Mouse (Mus musculus): ENCODE results near the gene Ier5l. TPM values are rescaled to one million over a fixed set of nuclear protein-coding genes. Genes with fewer than 3 reads are reported as not detected.
A peak's percentile ranks its signal among the peaks of the same experiment; 100 is the strongest.

Gene Ier5l
- polyA plus RNA-seq, 1 experiment from 2014 or later = 5.5 TPM

DNA sequence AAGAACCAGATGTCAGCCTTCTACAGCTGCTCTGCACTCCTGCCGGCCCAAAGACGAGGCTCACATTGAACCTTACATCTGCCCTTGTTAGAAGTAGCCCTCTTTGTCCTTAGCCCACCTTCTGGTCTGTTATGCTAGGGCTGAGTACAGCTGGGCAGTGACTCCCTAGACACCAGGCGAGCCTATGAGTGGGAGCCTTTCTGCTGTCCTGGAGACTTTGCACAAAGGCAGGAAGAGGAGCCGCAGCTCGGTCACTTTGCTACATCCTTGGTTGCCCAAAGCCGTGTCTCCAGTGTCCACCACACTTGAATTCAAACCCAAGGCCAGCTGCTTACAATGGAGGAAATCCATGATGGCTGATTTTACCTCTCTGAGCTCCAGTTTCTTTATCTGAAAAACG, 25.6 kb downstream of the Ier5l start:
- Histone ChIP-seq H3K9me3 (ENCODE audit: control insufficient read depth, low read length) (peaks cover 6% of the 10 kb centered on the region; the same call in 1 of the 2 replicates), H3K27me3 (ENCODE audit: control insufficient read depth, insufficient read depth, low read length) (no peaks in the 10 kb centered on the region), H3K4me3 (ENCODE audit: low read length) (no peak overlapping the region), H3K4me2 (replicated peaks; ENCODE audit: low read depth, low read length) (no peak overlapping the region), H3K36me3 (ENCODE audit: control insufficient read depth, insufficient read depth, low read length) (peaks cover 53% of the 10 kb centered on the region), H3K9ac (ENCODE audit: low read depth, low read length) (no peak overlapping the region), H3K4me1 (ENCODE audit: control insufficient read depth, insufficient read depth, low read length) (peaks cover 26% of the 10 kb centered on the region), H3K27ac (ENCODE audit: low read depth, low read length) (no peak overlapping the region)
- WGBS = 85% methylated on average over 7 of the region's 7 CpGs
- no peak for ATAC-seq (ENCODE audit: low FRiP score, low TSS enrichment)

DNA sequence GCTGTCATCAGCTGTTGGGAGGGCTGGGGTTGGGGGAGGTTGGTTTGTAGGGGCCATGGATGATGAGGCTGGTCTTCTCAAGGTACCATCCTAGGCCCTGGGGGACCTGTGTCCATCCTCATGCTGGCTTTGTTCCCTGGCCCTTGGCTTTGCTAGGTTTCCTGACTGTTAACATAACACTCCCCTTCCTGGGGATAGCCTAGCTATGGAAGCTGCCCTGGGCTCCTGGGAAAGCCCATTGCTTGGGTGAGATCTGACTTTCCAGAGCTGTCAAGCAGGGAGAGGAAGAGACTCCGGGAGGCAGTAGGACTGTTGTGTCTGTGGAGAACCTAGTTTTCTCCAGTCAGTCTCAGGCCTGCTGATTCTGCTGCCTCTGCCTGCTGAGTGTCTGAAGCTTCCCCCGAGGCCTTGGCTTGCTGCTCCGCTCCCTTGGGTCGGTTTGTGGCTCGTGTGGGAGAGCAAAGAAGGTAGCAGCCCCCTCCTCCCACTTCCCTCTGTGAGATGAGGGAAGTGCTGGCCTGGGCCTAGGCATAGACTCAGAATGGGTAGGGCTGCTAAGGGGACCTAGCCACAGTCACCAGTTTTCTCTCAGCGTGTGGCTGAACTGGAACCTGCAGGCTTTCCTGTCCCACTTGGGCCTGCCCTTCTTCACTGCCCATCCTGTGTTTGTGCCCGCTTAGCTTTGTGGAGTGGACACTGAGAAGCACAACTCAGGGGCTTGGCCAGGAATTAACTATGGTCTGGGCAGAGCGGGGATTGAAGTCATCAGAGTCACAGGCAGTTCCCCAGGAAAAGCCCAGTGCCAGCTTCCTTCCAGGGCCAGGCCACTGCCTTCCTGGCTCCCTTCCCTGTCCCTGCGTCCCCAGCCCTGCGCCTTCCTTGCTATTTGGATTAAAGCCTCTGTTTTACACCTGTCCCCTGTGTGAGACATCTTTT, 26.9 kb downstream of the Ier5l start:
- 75% methylated on average over 10 of the region's 10 CpGs for WGBS

DNA sequence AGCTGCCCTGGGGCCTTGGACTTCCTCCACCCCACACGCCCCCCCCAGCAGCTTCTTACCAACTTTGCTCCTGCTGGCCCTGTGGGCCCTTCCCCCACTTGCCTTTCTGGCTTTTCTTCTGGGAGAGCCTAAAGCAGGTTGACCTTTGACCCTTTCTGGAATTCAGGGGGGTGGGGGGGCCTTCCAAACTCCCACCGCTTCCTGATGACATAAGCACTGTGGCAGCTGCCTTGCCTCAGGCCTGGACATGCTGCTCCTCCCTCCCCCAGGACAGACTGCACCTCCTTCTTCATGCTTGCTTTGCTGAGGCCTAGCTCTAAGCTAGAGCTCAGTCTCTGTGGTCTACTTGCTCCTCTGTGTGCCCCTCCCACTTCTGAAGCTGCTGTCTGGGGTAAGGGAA, 28.7 kb downstream of the Ier5l start:
- Histone ChIP-seq H3K36me3 (ENCODE audit: control insufficient read depth, insufficient read depth, low read length) (peaks cover 57% of the 10 kb centered on the region), H3K27me3 (ENCODE audit: control insufficient read depth, insufficient read depth, low read length) (no peaks in the 10 kb centered on the region), H3K9ac (ENCODE audit: low read depth, low read length) (peak overlapping the region; percentile 42), H3K4me1 (ENCODE audit: control insufficient read depth, insufficient read depth, low read length) (peaks cover 54% of the 10 kb centered on the region), H3K27ac (ENCODE audit: low read depth, low read length) (peak overlapping the region; percentile 100), H3K9me3 (ENCODE audit: control insufficient read depth, low read length) (peaks cover 4% of the 10 kb centered on the region; the same call in 1 of the 2 replicates), H3K4me2 (replicated peaks; ENCODE audit: low read depth, low read length) (peak overlapping the region; percentile 21), H3K4me3 (ENCODE audit: low read length) (no peak overlapping the region)
- ATAC-seq (ENCODE audit: low FRiP score, low TSS enrichment) = peak; percentile 76
- WGBS = 46% methylated on average over 2 of the region's 2 CpGs

More for the DNA sequence above, 26.9 kb downstream of the Ier5l start:
- Histone ChIP-seq H3K4me3 (ENCODE audit: low read length) (no peak overlapping the region), H3K9me3 (ENCODE audit: control insufficient read depth, low read length) (peaks cover 6% of the 10 kb centered on the region; the same call in 1 of the 2 replicates), H3K27ac (ENCODE audit: low read depth, low read length) (no peak overlapping the region), H3K4me2 (replicated peaks; ENCODE audit: low read depth, low read length) (no peak overlapping the region), H3K9ac (ENCODE audit: low read depth, low read length) (no peak overlapping the region), H3K36me3 (ENCODE audit: control insufficient read depth, insufficient read depth, low read length) (peaks cover 59% of the 10 kb centered on the region), H3K27me3 (ENCODE audit: control insufficient read depth, insufficient read depth, low read length) (no peaks in the 10 kb centered on the region), H3K4me1 (ENCODE audit: control insufficient read depth, insufficient read depth, low read length) (peaks cover 38% of the 10 kb centered on the region)
- ATAC-seq (ENCODE audit: low FRiP score, low TSS enrichment) = no peak

DNA sequence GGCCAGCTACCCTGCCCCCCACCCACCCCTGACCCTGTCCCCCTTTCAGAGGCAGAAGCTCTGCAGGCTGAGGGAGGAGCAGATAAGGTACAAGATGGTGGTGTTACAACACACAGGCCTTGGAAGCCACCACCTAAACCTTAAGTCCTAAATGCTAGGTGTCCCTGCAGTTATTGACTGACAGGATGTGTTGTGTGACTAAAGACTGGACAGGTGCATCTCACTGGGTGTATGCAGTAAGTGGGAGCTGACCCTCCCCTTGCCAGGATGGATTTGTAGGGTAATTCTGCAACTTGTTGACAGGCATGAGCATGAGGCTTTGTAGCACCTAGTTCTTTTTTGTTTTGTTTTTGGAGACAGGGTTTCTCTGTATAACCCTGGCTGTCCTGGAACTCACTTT, 29.6 kb downstream of the Ier5l start:
- peaks cover 57% of the 10 kb centered on the region for H3K36me3 ChIP-seq (ENCODE audit: control insufficient read depth, insufficient read depth, low read length)
- peak overlapping the region; percentile 100 for H3K27ac ChIP-seq (ENCODE audit: low read depth, low read length)
- H3K4me3 ChIP-seq (ENCODE audit: low read length) = no peak overlapping the region
- peaks cover 63% of the 10 kb centered on the region for H3K4me1 ChIP-seq (ENCODE audit: control insufficient read depth, insufficient read depth, low read length)
- H3K9me3 ChIP-seq (ENCODE audit: control insufficient read depth, low read length) = no peaks in the 10 kb centered on the region
- no peak overlapping the region for H3K4me2 ChIP-seq (replicated peaks; ENCODE audit: low read depth, low read length)
- ATAC-seq (ENCODE audit: low FRiP score, low TSS enrichment) = no peak
- H3K9ac ChIP-seq (ENCODE audit: low read depth, low read length) = 0 out of 2 replicates have a peak overlapping the region, but pooled peaks have one; percentile 8
- no peaks in the 10 kb centered on the region for H3K27me3 ChIP-seq (ENCODE audit: control insufficient read depth, insufficient read depth, low read length)

DNA sequence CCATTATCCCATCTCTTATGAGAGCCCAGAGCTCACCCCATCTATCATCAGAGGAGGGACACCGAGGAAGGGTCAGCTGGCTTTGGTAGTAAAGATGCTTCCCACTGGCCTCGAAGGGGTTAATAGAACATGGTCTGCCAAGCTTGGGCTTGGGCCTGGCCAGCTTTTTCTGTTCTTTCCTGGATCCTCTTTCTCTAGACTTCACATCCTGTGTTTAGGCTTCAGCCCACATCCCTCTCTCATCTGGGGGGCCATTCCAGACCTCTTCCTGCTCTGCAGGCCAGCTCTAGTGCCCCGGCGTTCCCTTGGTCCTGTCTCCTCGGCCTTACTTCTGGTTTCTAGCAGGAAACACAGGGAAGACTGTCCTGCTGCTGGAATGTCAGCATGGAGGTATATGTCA, 30.0 kb downstream of the Ier5l start:
- 0 out of 2 replicates have a peak overlapping the region, but pooled peaks have one; percentile 8 for H3K9ac ChIP-seq (ENCODE audit: low read depth, low read length)
- H3K36me3 ChIP-seq (ENCODE audit: control insufficient read depth, insufficient read depth, low read length) = peaks cover 57% of the 10 kb centered on the region
- H3K4me3 ChIP-seq (ENCODE audit: low read length) = no peak overlapping the region
- peaks cover 64% of the 10 kb centered on the region for H3K4me1 ChIP-seq (ENCODE audit: control insufficient read depth, insufficient read depth, low read length)
- no peak for ATAC-seq (ENCODE audit: low FRiP score, low TSS enrichment)
- H3K27me3 ChIP-seq (ENCODE audit: control insufficient read depth, insufficient read depth, low read length) = no peaks in the 10 kb centered on the region
- H3K4me2 ChIP-seq (replicated peaks; ENCODE audit: low read depth, low read length) = no peak overlapping the region
- WGBS = 72% methylated on average over 5 of the region's 5 CpGs
- peak overlapping the region; percentile 100 for H3K27ac ChIP-seq (ENCODE audit: low read depth, low read length)
- no peaks in the 10 kb centered on the region for H3K9me3 ChIP-seq (ENCODE audit: control insufficient read depth, low read length)

DNA sequence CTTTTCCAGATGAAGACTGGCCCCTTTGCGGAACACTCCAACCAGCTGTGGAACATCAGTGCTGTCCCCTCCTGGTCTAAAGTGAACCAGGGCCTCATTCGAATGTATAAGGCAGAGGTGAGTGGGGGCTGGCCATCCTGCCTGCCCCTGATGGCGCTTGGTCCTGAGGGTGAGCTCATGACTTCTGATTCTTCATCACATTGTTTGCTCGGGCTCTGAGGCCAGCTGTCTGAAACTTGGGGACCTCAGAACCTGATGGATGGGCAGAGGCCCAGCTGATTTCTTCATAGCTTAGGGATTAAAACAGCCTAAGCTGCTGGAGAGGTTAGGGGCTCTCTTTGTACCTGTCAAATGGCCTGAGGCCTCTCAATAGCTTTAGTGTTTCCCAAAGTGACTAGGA, 30.7 kb downstream of the Ier5l start:
- no peak overlapping the region for H3K4me3 ChIP-seq (ENCODE audit: low read length)
- ATAC-seq (ENCODE audit: low FRiP score, low TSS enrichment) = no peak
- no peak overlapping the region for H3K4me2 ChIP-seq (replicated peaks; ENCODE audit: low read depth, low read length)
- H3K9ac ChIP-seq (ENCODE audit: low read depth, low read length) = peak overlapping the region; percentile 66
- WGBS = 29% methylated on average over 4 of the region's 4 CpGs
- no peaks in the 10 kb centered on the region for H3K27me3 ChIP-seq (ENCODE audit: control insufficient read depth, insufficient read depth, low read length)
- H3K36me3 ChIP-seq (ENCODE audit: control insufficient read depth, insufficient read depth, low read length) = peaks cover 60% of the 10 kb centered on the region
- H3K9me3 ChIP-seq (ENCODE audit: control insufficient read depth, low read length) = no peaks in the 10 kb centered on the region
- H3K27ac ChIP-seq (ENCODE audit: low read depth, low read length) = peak overlapping the region; percentile 100
- H3K4me1 ChIP-seq (ENCODE audit: control insufficient read depth, insufficient read depth, low read length) = peaks cover 64% of the 10 kb centered on the region

DNA sequence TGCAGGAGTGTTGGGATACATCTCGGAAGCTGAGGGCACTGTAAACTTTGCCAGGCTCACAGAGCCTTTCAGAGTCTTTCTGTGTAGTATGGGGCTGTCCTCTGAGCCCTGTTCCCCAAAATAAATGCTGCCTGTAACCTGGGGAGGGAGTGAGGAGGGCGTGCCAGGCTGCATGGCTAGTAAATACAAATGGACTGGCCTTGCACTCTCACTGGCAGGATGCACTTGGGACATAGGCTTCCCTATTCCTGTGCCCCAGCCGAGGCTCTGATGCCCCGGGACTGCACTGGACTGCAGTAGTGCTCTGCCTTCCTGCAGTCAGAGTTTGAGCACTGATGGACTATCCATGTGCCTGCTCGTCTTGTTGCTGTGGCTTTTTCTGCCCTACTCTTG, 31.5 kb downstream of the Ier5l start:
- Histone ChIP-seq H3K36me3 (ENCODE audit: control insufficient read depth, insufficient read depth, low read length) (peaks cover 64% of the 10 kb centered on the region), H3K27me3 (ENCODE audit: control insufficient read depth, insufficient read depth, low read length) (no peaks in the 10 kb centered on the region), H3K9ac (ENCODE audit: low read depth, low read length) (peak overlapping the region; percentile 66), H3K27ac (ENCODE audit: low read depth, low read length) (peak overlapping the region; percentile 100), H3K4me2 (replicated peaks; ENCODE audit: low read depth, low read length) (peak overlapping the region; percentile 57), H3K9me3 (ENCODE audit: control insufficient read depth, low read length) (no peaks in the 10 kb centered on the region), H3K4me3 (ENCODE audit: low read length) (peak overlapping the region; percentile 28), H3K4me1 (ENCODE audit: control insufficient read depth, insufficient read depth, low read length) (peaks cover 64% of the 10 kb centered on the region)
- WGBS = 43% methylated on average over 5 of the region's 5 CpGs
- ATAC-seq (ENCODE audit: low FRiP score, low TSS enrichment) = no peak

DNA sequence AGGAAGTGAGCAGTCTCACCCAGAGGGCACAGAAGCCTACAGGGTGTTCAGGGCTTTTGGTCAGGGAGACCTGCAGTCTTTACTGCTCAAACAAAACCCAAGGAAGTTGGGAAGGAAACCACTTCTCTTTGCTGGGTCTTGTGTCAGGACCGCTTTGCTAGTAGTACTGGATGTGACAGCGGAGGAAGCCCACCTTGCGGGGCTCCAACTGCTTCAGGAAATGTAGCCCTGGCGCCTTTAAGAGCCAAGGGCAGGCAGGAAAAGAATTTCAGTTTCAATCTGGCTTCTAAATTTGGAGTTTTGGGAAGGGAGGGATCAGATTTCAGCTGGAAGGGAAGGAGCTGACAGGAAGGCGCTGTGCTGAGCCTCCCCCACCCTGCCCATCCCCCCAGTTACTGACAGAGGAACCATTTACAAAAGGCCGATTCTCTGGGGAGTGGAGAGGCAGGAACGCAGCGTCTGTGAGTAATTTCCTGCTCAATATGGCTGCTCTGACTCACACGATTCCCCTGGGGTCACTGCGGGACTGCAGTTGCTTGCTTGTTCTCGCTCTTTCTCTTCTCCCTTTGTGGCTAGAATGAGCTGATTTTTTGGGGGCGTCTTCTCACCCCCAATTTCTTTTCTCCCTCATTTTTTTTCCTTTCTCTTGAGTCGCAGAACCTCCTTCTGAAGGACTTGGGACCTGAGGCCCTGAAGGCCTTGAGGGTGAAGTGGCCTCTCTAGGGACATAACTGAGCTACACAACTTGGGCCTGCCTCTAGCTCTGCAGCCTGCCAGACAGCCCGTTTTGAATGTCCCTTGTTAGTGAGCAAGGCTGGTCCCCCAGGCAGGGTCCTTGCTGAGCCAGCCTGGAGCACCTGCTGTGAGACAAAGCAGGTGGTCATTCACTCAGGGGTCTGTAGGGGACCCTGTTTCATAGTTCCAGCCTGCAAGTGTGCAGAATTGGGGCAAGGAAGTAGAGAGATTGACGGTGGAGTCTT, 32.2 kb downstream of the Ier5l start:
- peak overlapping the region; percentile 100 for H3K27ac ChIP-seq (ENCODE audit: low read depth, low read length)
- H3K9ac ChIP-seq (ENCODE audit: low read depth, low read length) = peak overlapping the region; percentile 66
- peaks cover 64% of the 10 kb centered on the region for H3K4me1 ChIP-seq (ENCODE audit: control insufficient read depth, insufficient read depth, low read length)
- H3K4me2 ChIP-seq (replicated peaks; ENCODE audit: low read depth, low read length) = peak overlapping the region; percentile 57
- ATAC-seq (ENCODE audit: low FRiP score, low TSS enrichment) = peak; percentile 70
- H3K9me3 ChIP-seq (ENCODE audit: control insufficient read depth, low read length) = no peaks in the 10 kb centered on the region
- WGBS = 3% methylated on average over 15 of the region's 15 CpGs
- no peaks in the 10 kb centered on the region for H3K27me3 ChIP-seq (ENCODE audit: control insufficient read depth, insufficient read depth, low read length)
- H3K36me3 ChIP-seq (ENCODE audit: control insufficient read depth, insufficient read depth, low read length) = peaks cover 63% of the 10 kb centered on the region
- peak overlapping the region; percentile 28 for H3K4me3 ChIP-seq (ENCODE audit: low read length)

Data from kidney, embryonic 14.5 days (tissue).